Mouse (Mus musculus) forebrain, postnatal 0 days (tissue): ENCODE data around the gene Jph2. TPM values are rescaled to one million over a fixed set of nuclear protein-coding genes. Genes with fewer than 3 reads are reported as not detected.
A peak's percentile ranks its signal among the peaks of the same experiment; 100 is the strongest.

Source experiments
- ATAC-seq: fragments of 200-750 bp; cut with Nextera tagmentation; 2 replicates; pipeline ENCODE4 v1.8.0; 2017; ENCODE audit warnings: mild to moderate bottlenecking, moderate library complexity
- DNase-seq: peaks from one replicate; pipeline ENCODE4 v3.0.0-alpha.2; 2015
- H3K27ac ChIP-seq: fragments of 300-500 bp; sonication (generic); 2 replicates; pipeline ENCODE4 v1.5.1; 2014; ENCODE audit warnings: low read depth, mild to moderate bottlenecking, antibody characterized with exemption, low read length, moderate library complexity, mixed read lengths
- H3K27me3 ChIP-seq: fragments of 300-500 bp; sonication (generic); 2 replicates; pipeline ENCODE4 v1.6.1; 2014; ENCODE audit warnings: mild to moderate bottlenecking, low read length, mixed read lengths; ENCODE audit not compliant: insufficient read depth
- H3K36me3 ChIP-seq: fragments of 300-500 bp; sonication (generic); 2 replicates; pipeline ENCODE4 v1.6.1; 2014; ENCODE audit warnings: mild to moderate bottlenecking, moderate library complexity; ENCODE audit not compliant: insufficient read depth
- H3K4me1 ChIP-seq: fragments of 300-500 bp; sonication (generic); 2 replicates; pipeline ENCODE4 v1.6.1; 2014; ENCODE audit warnings: antibody characterized with exemption; ENCODE audit not compliant: insufficient read depth
- H3K4me2 ChIP-seq: fragments of 300-500 bp; sonication (generic); 2 replicates; pipeline ENCODE4 v1.6.1; 2014; ENCODE audit warnings: low read depth, mild to moderate bottlenecking, moderate library complexity
- H3K4me3 ChIP-seq: fragments of 300-500 bp; sonication (generic); 2 replicates; pipeline ENCODE4 v1.5.1; 2014; ENCODE audit warnings: low read depth, low read length, mixed read lengths
- H3K9ac ChIP-seq: fragments of 300-500 bp; sonication (generic); 2 replicates; pipeline ENCODE4 v1.6.1; 2014; ENCODE audit warnings: mild to moderate bottlenecking
- H3K9me3 ChIP-seq: fragments of 300-500 bp; sonication (generic); 2 replicates; pipeline ENCODE4 v1.6.1; 2016; ENCODE audit warnings: low read length
- CTCF ChIP-seq: sonication (generic); IDR thresholded peaks from 2 replicates; pipeline ENCODE4 v1.5.1; 2016; ENCODE audit warnings: antibody characterized with exemption, control low read depth, low read depth
- WGBS: fragments of 180-500 bp; shearing (Covaris S2); extraction: QIAGEN DNeasy Blood & Tissue Kit; methylation state at CpG from one replicate; pipeline ENCODE4 v1.1.7; 2014; 5-methylcytosine and 5-hydroxymethylcytosine counted together
- polyA plus RNA-seq: library from polyadenylated mRNA; unstranded; fragments of >200 nt; fragmentation: Nextera tagmentation; extraction: Ambion mirVana; gene quantifications from 2 replicates; pipeline ENCODE4 v1.2.1, GENCODE M21; 2015
- total RNA-seq: library from RNA; depleted of rRNA; stranded (reverse); fragments of >200 nt; gene quantifications from 2 replicates; pipeline ENCODE4 v1.2.3, GENCODE M21; 2014

Jph2 gene
- total and polyA plus RNA-seq, 2 experiments from 2014 or later, result 0.82 to 1.9 TPM

- Histone ChIP-seq H3K9ac (peak overlapping the region; percentile 78), H3K4me2 (peak overlapping the region; percentile 73), H3K36me3 (0 out of 2 replicates have a peak, but pooled peaks cover 4% of the 10 kb centered on the region), H3K27me3 (no peaks in the 10 kb centered on the region), H3K27ac (peak overlapping the region; percentile 92), H3K4me1 (peaks cover 22% of the 10 kb centered on the region), H3K4me3 (peak overlapping the region; percentile 77), H3K9me3 (no peaks in the 10 kb centered on the region)
- DNase-seq (no peak), ATAC-seq (no peak)
- TF ChIP-seq CTCF, result no peak
- WGBS, result 26% methylated on average over 10 of the region's 10 CpGs
Measured at GRCm38 (mm10) chr2:163420366-163420886, 22.6 kb upstream of the Jph2 start.

- H3K9ac ChIP-seq, result peak overlapping the region; percentile 78
- H3K4me3 ChIP-seq, result peak overlapping the region; percentile 77
- peaks cover 22% of the 10 kb centered on the region for H3K4me1 ChIP-seq
- under 1% methylated on average over 61 of the region's 71 CpGs for WGBS
- peak; percentile 53 for TF ChIP-seq CTCF
- ATAC-seq (peak; percentile 99), DNase-seq (peak; percentile 100)
- H3K9me3 ChIP-seq, result no peaks in the 10 kb centered on the region
- H3K4me2 ChIP-seq, result peak overlapping the region; percentile 90
- H3K27me3 ChIP-seq, result no peaks in the 10 kb centered on the region
- peaks cover 7% of the 10 kb centered on the region; the same call in 1 of the 2 replicates for H3K36me3 ChIP-seq
- H3K27ac ChIP-seq, result peak overlapping the region; percentile 92
Measured at GRCm38 (mm10) chr2:163419346-163420045, 21.7 kb upstream of the Jph2 start.

- Histone ChIP-seq H3K36me3 (peaks cover 11% of the 10 kb centered on the region; the same call in 1 of the 2 replicates), H3K9me3 (no peaks in the 10 kb centered on the region), H3K27ac (peak overlapping the region; percentile 59), H3K27me3 (no peaks in the 10 kb centered on the region), H3K4me2 (peak overlapping the region; percentile 90), H3K4me1 (peaks cover 22% of the 10 kb centered on the region), H3K9ac (peak overlapping the region; percentile 68), H3K4me3 (peak overlapping the region; percentile 77)
- WGBS, result 1% methylated on average over 46 of the region's 50 CpGs
- no peak for TF ChIP-seq CTCF
- ATAC-seq (peak; percentile 19), DNase-seq (no peak)
Measured at GRCm38 (mm10) chr2:163418841-163419345, 21.1 kb upstream of the Jph2 start.

GRCm38 (mm10) chr2:163417830-163418229 lies 20.0 kb upstream of the Jph2 start:
- Histone ChIP-seq H3K27ac (no peak overlapping the region), H3K4me3 (no peak overlapping the region), H3K4me2 (peak overlapping the region; percentile 90), H3K27me3 (no peaks in the 10 kb centered on the region), H3K4me1 (peaks cover 22% of the 10 kb centered on the region), H3K9ac (0 out of 2 replicates have a peak overlapping the region, but pooled peaks have one; percentile 68), H3K36me3 (peaks cover 11% of the 10 kb centered on the region; the same call in 1 of the 2 replicates), H3K9me3 (no peaks in the 10 kb centered on the region)
- no peak for DNase-seq
- no peak for ATAC-seq
- no peak for TF ChIP-seq CTCF

GRCm38 (mm10) chr2:163417026-163417425 lies 19.2 kb upstream of the Jph2 start:
- no peak for DNase-seq

GRCm38 (mm10) chr2:163412846-163413590 lies 15.2 kb upstream of the Jph2 start:
- no peaks in the 10 kb centered on the region for H3K27me3 ChIP-seq
- TF ChIP-seq CTCF, result no peak

More at GRCm38 (mm10) chr2:163417026-163417425, 19.2 kb upstream of the Jph2 start:
- WGBS, result 95% methylated on average over 6 of the region's 6 CpGs
- H3K9me3 ChIP-seq, result no peaks in the 10 kb centered on the region
- no peak overlapping the region for H3K4me2 ChIP-seq
- peaks cover 11% of the 10 kb centered on the region; the same call in 1 of the 2 replicates for H3K36me3 ChIP-seq
- no peak overlapping the region for H3K27ac ChIP-seq
- TF ChIP-seq CTCF, result no peak
- no peaks in the 10 kb centered on the region for H3K27me3 ChIP-seq
- ATAC-seq, result no peak
- no peak overlapping the region for H3K9ac ChIP-seq
- no peak overlapping the region for H3K4me3 ChIP-seq
- H3K4me1 ChIP-seq, result peaks cover 22% of the 10 kb centered on the region

More at GRCm38 (mm10) chr2:163412846-163413590, 15.2 kb upstream of the Jph2 start:
- no peaks in the 10 kb centered on the region for H3K9me3 ChIP-seq
- H3K9ac ChIP-seq, result no peak overlapping the region
- no peak overlapping the region for H3K27ac ChIP-seq
- DNase-seq (no peak), ATAC-seq (no peak)
- H3K4me1 ChIP-seq, result peaks cover 5% of the 10 kb centered on the region
- 92% methylated on average over 9 of the region's 9 CpGs for WGBS
- H3K36me3 ChIP-seq, result peaks cover 34% of the 10 kb centered on the region
- H3K4me3 ChIP-seq, result no peak overlapping the region
- H3K4me2 ChIP-seq, result no peak overlapping the region
